Mouse (Mus musculus): ENCODE results near the gene Wfdc2. TPM values are rescaled to one million over a fixed set of nuclear protein-coding genes. Genes with fewer than 3 reads are reported as not detected.

The Wfdc2 gene
- polyA plus RNA-seq, 1 experiment from 2014 or later: 6.2 TPM

DNA sequence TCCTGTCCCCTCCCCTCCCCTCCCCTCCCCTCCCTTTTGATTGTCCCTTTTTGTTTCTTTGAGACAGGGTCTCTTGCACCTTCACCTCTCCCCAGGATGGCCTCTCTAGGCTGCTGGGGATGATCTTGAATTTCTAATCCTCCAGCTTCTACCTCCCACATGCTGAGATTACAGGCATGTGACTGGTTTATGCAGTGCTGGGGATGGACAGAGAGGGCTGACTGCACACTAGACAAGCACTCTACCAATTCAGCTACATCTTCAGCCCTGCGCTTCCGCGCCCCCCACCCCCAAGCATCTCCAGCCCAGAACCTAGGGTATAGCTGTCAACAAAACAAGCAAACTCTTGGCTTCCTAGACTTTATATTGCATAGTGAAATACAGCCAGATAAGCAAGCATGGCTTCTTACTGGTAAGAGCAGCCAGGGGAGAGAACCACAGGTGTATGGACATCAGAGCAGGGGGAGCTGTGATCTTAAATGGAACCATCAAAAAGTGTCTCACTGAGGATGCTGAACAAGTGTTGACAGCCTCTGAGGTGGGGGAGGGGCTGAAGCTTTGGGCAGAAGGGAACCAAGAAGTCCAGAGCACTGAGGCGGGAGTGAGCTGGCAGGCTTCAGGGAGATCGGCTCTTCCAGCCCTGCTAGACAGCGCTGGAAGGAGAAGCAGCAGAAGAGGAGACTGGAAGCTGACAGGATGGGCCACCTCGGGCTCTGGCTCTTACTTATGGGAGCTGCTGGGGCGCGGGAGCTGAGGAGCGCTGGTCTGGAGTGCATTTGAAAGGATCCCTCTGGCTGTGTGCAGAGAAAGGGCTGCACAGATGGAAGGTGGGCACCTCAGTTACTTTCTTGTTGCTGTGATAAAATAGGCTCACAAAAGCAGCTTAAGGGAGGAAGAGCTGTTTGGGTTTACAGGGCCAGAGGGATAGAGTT lies 12.0 kb upstream of the Wfdc2 start:
- H3K36me3 ChIP-seq (ENCODE audit: control insufficient read depth, insufficient read depth, low read length): no peaks in the 10 kb centered on the region
- no peak overlapping the region for H3K9ac ChIP-seq (ENCODE audit: low read length)
- ATAC-seq (ENCODE audit: insufficient number of reproducible peaks, insufficient read depth, low FRiP score, low read depth): no peak
- no peaks in the 10 kb centered on the region for H3K4me1 ChIP-seq (ENCODE audit: control insufficient read depth in 2 of 2, insufficient read depth in 2 of 2, low read length in 2 of 2)
- H3K4me2 ChIP-seq (ENCODE audit: low read length): no peak overlapping the region
- H3K4me3 ChIP-seq (ENCODE audit: control insufficient read depth in 1 of 2, insufficient read depth in 1 of 2, low read depth in 1 of 2, low read length in 2 of 2): no peak overlapping the region
- no peaks in the 10 kb centered on the region for H3K9me3 ChIP-seq (ENCODE audit: control insufficient read depth, low read length)
- H3K27me3 ChIP-seq (ENCODE audit: control insufficient read depth, insufficient read depth, low read length): peaks cover 4% of the 10 kb centered on the region; the same call in 1 of the 2 replicates
- H3K27ac ChIP-seq (replicated peaks in 1 of 2; ENCODE audit: control insufficient read depth in 1 of 2, insufficient read depth in 1 of 2, low read depth in 2 of 2, low read length in 2 of 2): no peak overlapping the region
- 23% methylated on average over 10 of the region's 10 CpGs for WGBS

DNA sequence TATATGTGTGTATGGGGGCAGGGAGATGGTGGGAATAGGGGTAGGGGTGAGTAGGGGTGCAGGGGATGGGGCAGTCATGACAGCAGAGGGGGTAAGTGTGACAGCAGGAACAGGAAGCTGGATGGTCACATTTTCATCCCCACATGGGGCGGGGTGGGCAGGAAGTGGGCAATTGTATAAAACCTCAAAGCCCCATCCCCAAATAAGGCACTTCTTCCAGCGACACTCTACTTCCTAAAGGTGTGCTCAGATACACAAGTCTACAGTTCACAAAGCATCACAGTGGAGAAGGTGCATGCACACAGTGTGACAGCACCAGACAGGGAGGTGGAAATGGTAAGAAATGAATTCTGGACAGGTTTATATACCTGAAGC lies 11.3 kb upstream of the Wfdc2 start:
- Histone ChIP-seq H3K4me1 (ENCODE audit: control insufficient read depth in 2 of 2, insufficient read depth in 2 of 2, low read length in 2 of 2) (no peaks in the 10 kb centered on the region), H3K4me2 (ENCODE audit: low read length) (no peak overlapping the region), H3K9ac (ENCODE audit: low read length) (no peak overlapping the region), H3K27ac (replicated peaks in 1 of 2; ENCODE audit: control insufficient read depth in 1 of 2, insufficient read depth in 1 of 2, low read depth in 2 of 2, low read length in 2 of 2) (no peak overlapping the region), H3K27me3 (ENCODE audit: control insufficient read depth, insufficient read depth, low read length) (peaks cover 4% of the 10 kb centered on the region; the same call in 1 of the 2 replicates), H3K36me3 (ENCODE audit: control insufficient read depth, insufficient read depth, low read length) (no peaks in the 10 kb centered on the region), H3K9me3 (ENCODE audit: control insufficient read depth, low read length) (no peaks in the 10 kb centered on the region), H3K4me3 (ENCODE audit: control insufficient read depth in 1 of 2, insufficient read depth in 1 of 2, low read depth in 1 of 2, low read length in 2 of 2) (no peak overlapping the region)
- ATAC-seq (ENCODE audit: insufficient number of reproducible peaks, insufficient read depth, low FRiP score, low read depth): no peak
- 60% methylated on average over 2 of the region's 2 CpGs for WGBS

- Histone ChIP-seq H3K36me3 (ENCODE audit: control insufficient read depth, insufficient read depth, low read length) (no peaks in the 10 kb centered on the region), H3K27me3 (ENCODE audit: control insufficient read depth, insufficient read depth, low read length) (peaks cover 4% of the 10 kb centered on the region; the same call in 1 of the 2 replicates), H3K27ac (replicated peaks in 1 of 2; ENCODE audit: control insufficient read depth in 1 of 2, insufficient read depth in 1 of 2, low read depth in 2 of 2, low read length in 2 of 2) (no peak overlapping the region), H3K4me3 (ENCODE audit: control insufficient read depth in 1 of 2, insufficient read depth in 1 of 2, low read depth in 1 of 2, low read length in 2 of 2) (no peak overlapping the region), H3K9ac (ENCODE audit: low read length) (no peak overlapping the region), H3K4me2 (ENCODE audit: low read length) (no peak overlapping the region), H3K9me3 (ENCODE audit: control insufficient read depth, low read length) (no peaks in the 10 kb centered on the region), H3K4me1 (ENCODE audit: control insufficient read depth in 2 of 2, insufficient read depth in 2 of 2, low read length in 2 of 2) (no peaks in the 10 kb centered on the region)
- WGBS: 87% methylated on average over 9 of the region's 9 CpGs
- no peak for ATAC-seq (ENCODE audit: insufficient number of reproducible peaks, insufficient read depth, low FRiP score, low read depth)
Observed at GRCm38 (mm10) chr2:164551502-164551901, 10.7 kb upstream of the Wfdc2 start.

DNA sequence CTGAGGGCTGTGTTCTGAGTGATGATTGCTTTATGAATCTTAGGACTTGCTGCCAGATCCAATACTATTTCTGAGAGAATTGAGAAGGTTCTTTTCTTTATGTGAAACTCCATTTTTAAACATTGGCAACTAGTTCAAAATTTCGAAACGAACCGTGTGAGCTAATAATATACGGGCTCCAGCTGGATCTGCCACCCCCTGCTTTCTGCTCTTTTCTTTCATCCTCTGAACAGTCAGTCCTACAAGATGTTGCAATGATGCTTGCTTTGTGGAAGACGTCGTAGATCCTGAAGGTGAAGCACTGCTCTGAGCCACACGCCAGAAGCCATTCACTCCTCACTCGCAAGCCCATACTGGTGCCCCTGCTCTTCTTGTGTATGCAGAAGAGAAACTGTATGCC lies 3.8 kb upstream of the Wfdc2 start:
- H3K4me3 ChIP-seq (ENCODE audit: control insufficient read depth in 1 of 2, insufficient read depth in 1 of 2, low read depth in 1 of 2, low read length in 2 of 2): no peak overlapping the region
- peaks cover 2 to 12% of the 10 kb centered on the region in 2 experiments; a peak in 3 of 4 replicates for H3K4me1 ChIP-seq (ENCODE audit: control insufficient read depth in 2 of 2, insufficient read depth in 2 of 2, low read length in 2 of 2)
- no peak overlapping the region for H3K27ac ChIP-seq (replicated peaks in 1 of 2; ENCODE audit: control insufficient read depth in 1 of 2, insufficient read depth in 1 of 2, low read depth in 2 of 2, low read length in 2 of 2)
- H3K27me3 ChIP-seq (ENCODE audit: control insufficient read depth, insufficient read depth, low read length): peaks cover 18% of the 10 kb centered on the region
- WGBS: 80% methylated on average over 8 of the region's 8 CpGs
- no peak overlapping the region for H3K9ac ChIP-seq (ENCODE audit: low read length)
- no peak overlapping the region for H3K4me2 ChIP-seq (ENCODE audit: low read length)
- H3K9me3 ChIP-seq (ENCODE audit: control insufficient read depth, low read length): no peaks in the 10 kb centered on the region
- H3K36me3 ChIP-seq (ENCODE audit: control insufficient read depth, insufficient read depth, low read length): no peaks in the 10 kb centered on the region
- ATAC-seq (ENCODE audit: insufficient number of reproducible peaks, insufficient read depth, low FRiP score, low read depth): no peak

DNA sequence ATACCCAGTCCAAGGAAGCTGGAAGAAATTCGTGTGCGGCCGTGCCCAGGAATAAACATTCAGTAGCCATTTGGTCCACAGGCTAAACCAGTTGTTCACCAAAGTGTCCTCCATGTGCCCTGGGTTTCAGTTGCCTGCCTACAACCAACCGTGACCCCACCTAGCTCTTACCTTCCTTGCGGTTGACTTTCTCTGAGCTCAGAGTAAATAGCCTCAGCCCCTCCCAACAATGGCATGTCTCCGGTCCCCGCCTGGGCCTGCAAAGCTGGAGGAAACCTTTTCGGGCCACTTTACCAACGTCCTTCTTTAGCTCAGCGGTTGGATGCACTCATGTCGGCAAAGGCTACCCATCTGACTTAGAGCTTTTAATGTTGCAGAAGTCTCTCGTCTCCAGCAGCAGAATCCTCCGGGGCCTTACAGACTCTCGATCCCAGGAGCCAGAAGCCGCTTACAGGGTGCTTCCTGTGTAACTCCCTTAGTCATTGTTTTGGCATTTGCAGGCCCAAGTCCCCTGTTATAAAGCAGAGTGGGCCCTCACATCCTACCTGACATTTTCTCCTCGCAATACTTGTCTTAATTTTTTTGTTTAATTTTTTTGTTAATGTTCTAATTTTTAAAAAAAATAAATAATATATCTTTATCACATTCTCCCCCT lies 3.1 kb upstream of the Wfdc2 start:
- WGBS: 29% methylated on average over 16 of the region's 16 CpGs
- H3K36me3 ChIP-seq (ENCODE audit: control insufficient read depth, insufficient read depth, low read length): no peaks in the 10 kb centered on the region
- ATAC-seq (ENCODE audit: insufficient number of reproducible peaks, insufficient read depth, low FRiP score, low read depth): no peak
- no peak overlapping the region for H3K27ac ChIP-seq (replicated peaks in 1 of 2; ENCODE audit: control insufficient read depth in 1 of 2, insufficient read depth in 1 of 2, low read depth in 2 of 2, low read length in 2 of 2)
- no peak overlapping the region for H3K4me3 ChIP-seq (ENCODE audit: control insufficient read depth in 1 of 2, insufficient read depth in 1 of 2, low read depth in 1 of 2, low read length in 2 of 2)
- no peak overlapping the region for H3K4me2 ChIP-seq (ENCODE audit: low read length)
- peaks cover 21% of the 10 kb centered on the region for H3K27me3 ChIP-seq (ENCODE audit: control insufficient read depth, insufficient read depth, low read length)
- H3K9me3 ChIP-seq (ENCODE audit: control insufficient read depth, low read length): no peaks in the 10 kb centered on the region
- H3K9ac ChIP-seq (ENCODE audit: low read length): no peak overlapping the region
- peaks cover 2 to 14% of the 10 kb centered on the region in 2 experiments; a peak in 3 of 4 replicates for H3K4me1 ChIP-seq (ENCODE audit: control insufficient read depth in 2 of 2, insufficient read depth in 2 of 2, low read length in 2 of 2)

DNA sequence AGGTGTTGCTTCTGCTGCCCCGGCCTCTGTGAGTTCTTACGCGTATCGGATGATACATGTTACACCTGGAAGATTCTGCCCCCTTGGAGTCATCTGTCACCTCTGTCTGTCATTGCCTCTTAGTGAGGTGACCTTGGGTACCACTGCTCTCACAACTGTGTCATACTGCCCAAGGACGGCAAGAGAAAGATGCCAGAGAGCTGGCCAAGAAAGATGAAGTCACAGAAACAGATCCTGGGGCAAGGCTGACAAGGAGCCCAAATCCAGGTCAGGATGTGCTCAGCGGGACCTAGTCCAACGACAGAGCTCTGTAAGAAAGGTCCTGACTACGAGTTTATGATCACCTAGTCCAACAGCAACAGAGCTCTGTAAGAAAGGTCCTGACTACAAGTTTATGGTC lies 2.1 kb upstream of the Wfdc2 start:
- Histone ChIP-seq H3K9me3 (ENCODE audit: control insufficient read depth, low read length) (no peaks in the 10 kb centered on the region), H3K9ac (ENCODE audit: low read length) (no peak overlapping the region), H3K36me3 (ENCODE audit: control insufficient read depth, insufficient read depth, low read length) (no peaks in the 10 kb centered on the region), H3K27ac (replicated peaks in 1 of 2; ENCODE audit: control insufficient read depth in 1 of 2, insufficient read depth in 1 of 2, low read depth in 2 of 2, low read length in 2 of 2) (no peak overlapping the region), H3K4me1 (ENCODE audit: control insufficient read depth in 2 of 2, insufficient read depth in 2 of 2, low read length in 2 of 2) (peaks cover 2 to 14% of the 10 kb centered on the region in 2 experiments; a peak in 3 of 4 replicates), H3K4me3 (ENCODE audit: control insufficient read depth in 1 of 2, insufficient read depth in 1 of 2, low read depth in 1 of 2, low read length in 2 of 2) (no peak overlapping the region), H3K27me3 (ENCODE audit: control insufficient read depth, insufficient read depth, low read length) (peaks cover 27% of the 10 kb centered on the region), H3K4me2 (ENCODE audit: low read length) (no peak overlapping the region)
- 83% methylated on average over 8 of the region's 8 CpGs for WGBS
- no peak for ATAC-seq (ENCODE audit: insufficient number of reproducible peaks, insufficient read depth, low FRiP score, low read depth)

DNA sequence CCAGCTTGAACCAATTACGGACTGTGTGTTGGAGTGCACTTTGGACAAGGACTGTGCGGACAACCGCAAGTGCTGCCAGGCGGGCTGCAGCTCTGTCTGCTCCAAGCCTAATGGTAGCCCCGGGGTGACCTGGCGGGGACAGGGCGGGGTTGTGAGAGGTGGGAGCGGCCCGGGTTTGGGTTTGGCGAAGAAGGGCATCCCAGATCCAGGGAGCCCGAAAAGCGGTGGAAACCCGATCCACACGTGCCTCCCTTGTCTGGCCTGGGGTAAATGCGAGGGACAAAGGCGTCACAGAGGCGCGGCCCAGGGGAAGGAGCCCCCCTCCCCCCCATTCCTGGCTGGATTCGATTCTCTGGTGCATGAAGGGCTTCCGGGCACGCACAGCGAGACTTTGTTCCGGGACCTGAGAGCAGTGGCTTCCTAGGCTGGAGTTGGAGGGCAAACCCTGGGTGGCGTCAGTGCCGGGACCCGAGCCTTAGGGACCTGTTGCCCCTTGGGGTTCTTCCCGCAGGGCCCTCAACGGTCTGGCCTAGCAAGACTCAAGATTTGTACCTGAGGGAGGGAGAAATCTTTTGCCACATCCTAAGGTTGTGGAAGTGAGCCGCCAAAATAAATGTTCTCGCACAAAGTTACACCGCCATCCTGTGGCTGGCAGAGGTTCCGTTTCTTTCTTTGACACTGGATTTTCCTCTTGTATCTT lies 1.3 kb downstream of the Wfdc2 start:
- Histone ChIP-seq H3K27me3 (ENCODE audit: control insufficient read depth, insufficient read depth, low read length) (peaks cover 27% of the 10 kb centered on the region), H3K36me3 (ENCODE audit: control insufficient read depth, insufficient read depth, low read length) (no peaks in the 10 kb centered on the region), H3K9ac (ENCODE audit: low read length) (peak overlapping the region; percentile 64), H3K4me1 (ENCODE audit: control insufficient read depth in 2 of 2, insufficient read depth in 2 of 2, low read length in 2 of 2) (peaks cover 2 to 14% of the 10 kb centered on the region in 2 experiments; a peak in 3 of 4 replicates), H3K9me3 (ENCODE audit: control insufficient read depth, low read length) (no peaks in the 10 kb centered on the region), H3K4me2 (ENCODE audit: low read length) (peak overlapping the region; percentile 86), H3K4me3 (ENCODE audit: control insufficient read depth in 1 of 2, insufficient read depth in 1 of 2, low read depth in 1 of 2, low read length in 2 of 2) (peak overlapping the region; percentile 34 to 47), H3K27ac (replicated peaks in 1 of 2; ENCODE audit: control insufficient read depth in 1 of 2, insufficient read depth in 1 of 2, low read depth in 2 of 2, low read length in 2 of 2) (no peak overlapping the region)
- ATAC-seq (ENCODE audit: insufficient number of reproducible peaks, insufficient read depth, low FRiP score, low read depth): peak; percentile 4; the same call in 1 of the 2 replicates
- WGBS: under 1% methylated on average over 32 of the region's 32 CpGs
